Comparison of ENCODE assay signal across 8 mouse cellular contexts in genomic region chr11:53350291-53351223, GRCm38 (mm10). TPM values are rescaled to one million over a fixed set of nuclear protein-coding genes. Genes with fewer than 3 reads are reported as not detected.
DNase-seq lines count a peak whose midpoint lies in the region; ATAC-seq and TF ChIP-seq lines count a peak whose summit lies in the region.

Aff4 (plus strand) TSS chr11:53350833.

- TF ChIP-seq CTCF in bone marrow macrophage, adult 2 months (IDR thresholded peaks at IDR 0.05; ENCODE audit: low read depth, low read length), result no peak
- TF ChIP-seq CTCF in midbrain, postnatal 0 days (IDR thresholded peaks at IDR 0.05), result no peak

- H3K27ac ChIP-seq in bone marrow macrophage, adult 2 months (ENCODE audit: insufficient read depth, low read depth, low read length), result peak within 1 kb of the TSS; percentile 86
- peak within 1 kb of the TSS; percentile 99 for H3K27ac ChIP-seq in embryonic facial prominence, embryonic 15.5 days (replicated peaks)
- H3K27ac ChIP-seq in kidney, embryonic 14.5 days (ENCODE audit: low read depth, low read length), result peak within 1 kb of the TSS; percentile 96
- peak within 1 kb of the TSS; percentile 99 for H3K27ac ChIP-seq in limb, embryonic 15.5 days
- H3K27ac ChIP-seq in midbrain, postnatal 0 days (ENCODE audit: low read depth, low read length), result peak within 1 kb of the TSS; percentile 99

- H3K4me3 ChIP-seq in bone marrow macrophage, adult 2 months (ENCODE audit: insufficient read depth, low read length), result peak within 1 kb of the TSS; percentile 96
- peak within 1 kb of the TSS; percentile 93 for H3K4me3 ChIP-seq in embryonic facial prominence, embryonic 15.5 days (replicated peaks)
- H3K4me3 ChIP-seq in kidney, embryonic 14.5 days (ENCODE audit: low read length), result peak within 1 kb of the TSS; percentile 95
- H3K4me3 ChIP-seq in limb, embryonic 15.5 days, result peak within 1 kb of the TSS; percentile 95
- peak within 1 kb of the TSS; percentile 96 for H3K4me3 ChIP-seq in midbrain, postnatal 0 days (ENCODE audit: low read depth, low read length)

- peak; percentile 95 for ATAC-seq in embryonic facial prominence, embryonic 15.5 days (ENCODE audit: insufficient number of reproducible peaks, low FRiP score, low TSS enrichment, low read depth)
- peak; percentile 95 for ATAC-seq in kidney, embryonic 14.5 days (ENCODE audit: low FRiP score, low TSS enrichment)
- ATAC-seq in limb, embryonic 15.5 days (ENCODE audit: insufficient number of reproducible peaks, low FRiP score, low TSS enrichment, low read depth), result peak; percentile 96
- peak; percentile 93 for ATAC-seq in midbrain, postnatal 0 days (ENCODE audit: low FRiP score)

- no peak for TF ChIP-seq POLR2A in bone marrow macrophage, adult 2 months (IDR thresholded peaks at IDR 0.05; ENCODE audit: borderline replicate concordance, low read depth, low read length)

- no peaks in the 10 kb centered on the region for H3K27me3 ChIP-seq in embryonic facial prominence, embryonic 15.5 days
- H3K27me3 ChIP-seq in kidney, embryonic 14.5 days (ENCODE audit: control insufficient read depth, insufficient read depth, low read length), result no peaks in the 10 kb centered on the region
- no peaks in the 10 kb centered on the region for H3K27me3 ChIP-seq in limb, embryonic 15.5 days
- no peaks in the 10 kb centered on the region for H3K27me3 ChIP-seq in midbrain, postnatal 0 days (ENCODE audit: insufficient read depth, low read length)

- H3K36me3 ChIP-seq in embryonic facial prominence, embryonic 15.5 days, result peaks cover 3% of the 10 kb centered on the region; the same call in 1 of the 2 replicates
- no peaks in the 10 kb centered on the region for H3K36me3 ChIP-seq in kidney, embryonic 14.5 days (ENCODE audit: control insufficient read depth, insufficient read depth, low read length)
- H3K36me3 ChIP-seq in limb, embryonic 15.5 days, result no peaks in the 10 kb centered on the region
- H3K36me3 ChIP-seq in midbrain, postnatal 0 days (ENCODE audit: insufficient read depth, low read length), result no peaks in the 10 kb centered on the region

- peaks cover 12% of the 10 kb centered on the region for H3K4me1 ChIP-seq in bone marrow macrophage, adult 2 months (ENCODE audit: control insufficient read depth, insufficient read depth, low read length)
- H3K4me1 ChIP-seq in embryonic facial prominence, embryonic 15.5 days, result no peaks in the 10 kb centered on the region
- peaks cover 6% of the 10 kb centered on the region for H3K4me1 ChIP-seq in kidney, embryonic 14.5 days (ENCODE audit: control insufficient read depth, insufficient read depth, low read length)
- H3K4me1 ChIP-seq in limb, embryonic 15.5 days, result 0 out of 2 replicates have a peak, but pooled peaks cover 3% of the 10 kb centered on the region
- H3K4me1 ChIP-seq in midbrain, postnatal 0 days (ENCODE audit: insufficient read depth, low read length), result no peaks in the 10 kb centered on the region

- peak within 1 kb of the TSS; percentile 96 for H3K9ac ChIP-seq in embryonic facial prominence, embryonic 15.5 days
- peak within 1 kb of the TSS; percentile 95 for H3K9ac ChIP-seq in kidney, embryonic 14.5 days (ENCODE audit: low read depth, low read length)
- peak within 1 kb of the TSS; percentile 96 for H3K9ac ChIP-seq in limb, embryonic 15.5 days
- H3K9ac ChIP-seq in midbrain, postnatal 0 days (replicated peaks; ENCODE audit: low read length, poor library complexity, severe bottlenecking), result peak within 1 kb of the TSS; percentile 97

- no peaks in the 10 kb centered on the region for H3K9me3 ChIP-seq in embryonic facial prominence, embryonic 15.5 days (replicated peaks)
- no peaks in the 10 kb centered on the region for H3K9me3 ChIP-seq in kidney, embryonic 14.5 days (ENCODE audit: control insufficient read depth, low read length)
- H3K9me3 ChIP-seq in limb, embryonic 15.5 days, result no peaks in the 10 kb centered on the region
- H3K9me3 ChIP-seq in midbrain, postnatal 0 days (ENCODE audit: low read length), result no peaks in the 10 kb centered on the region

- peak; percentile 94 for DNase-seq in A20 (ENCODE audit: low read depth, low spot score)
- peak; percentile 90 to 93 for DNase-seq in heart, adult 9 months (ENCODE audit: low spot score in 2 of 2)
- peak; percentile 96 for DNase-seq in midbrain, postnatal 0 days (ENCODE audit: low spot score)
- DNase-seq in spleen, postnatal 10 days (ENCODE audit: low spot score in 2 of 2), result peak; percentile 89 to 91

- WGBS in embryonic facial prominence, embryonic 15.5 days, result under 1% methylated on average over 116 of the region's 127 CpGs
- under 1% methylated on average over 118 of the region's 127 CpGs for WGBS in kidney, embryonic 14.5 days
- WGBS in limb, embryonic 15.5 days, result under 1% methylated on average over 120 of the region's 127 CpGs
- under 1% methylated on average over 91 of the region's 127 CpGs for WGBS in midbrain, postnatal 0 days

- peak within 1 kb of the TSS; percentile 71 for H3K4me2 ChIP-seq in embryonic facial prominence, embryonic 15.5 days (replicated peaks)
- peak within 1 kb of the TSS; percentile 93 for H3K4me2 ChIP-seq in kidney, embryonic 14.5 days (replicated peaks; ENCODE audit: low read depth, low read length)
- H3K4me2 ChIP-seq in limb, embryonic 15.5 days, result peak within 1 kb of the TSS; percentile 69
- peak within 1 kb of the TSS; percentile 78 for H3K4me2 ChIP-seq in midbrain, postnatal 0 days (ENCODE audit: low read depth, low read length, poor library complexity, severe bottlenecking)

RNA-seq across cellular contexts. Expression of gene Aff4, which starts in this region (rescaled TPM):
- 54.6 and 68.8 TPM in 2 replicates for polyA plus RNA-seq in bone marrow macrophage, adult 2 months (2012; ENCODE audit: insufficient read depth, insufficient read length, missing spikeins)
- 43.1 and 50.3 TPM in 2 replicates for polyA plus RNA-seq in embryonic facial prominence, embryonic 15.5 days (2015; fragmentation: Nextera tagmentation; extraction: Ambion mirVana)
- 46.1 and 80.4 TPM in 2 replicates for polyA plus RNA-seq in kidney, embryonic 14.5 days (2014; fragmentation: Nextera tagmentation; extraction: Ambion mirVana)
- 38.5 and 50.7 TPM in 2 replicates for polyA plus RNA-seq in limb, embryonic 15.5 days (2015; fragmentation: Nextera tagmentation; extraction: Ambion mirVana)
- 103 and 126 TPM in 2 replicates for total RNA-seq in midbrain, postnatal 0 days (2014; rRNA removed)
- polyA plus RNA-seq in midbrain, postnatal 0 days (2015; fragmentation: Nextera tagmentation; extraction: Ambion mirVana), result 64.6 and 90.2 TPM in 2 replicates

Comparison
In these comparisons a context has a peak if more than half of its experiments do, and no peak if none do; other contexts are left out.
1. Peak in every context shown above with its lines: DNase-seq, ATAC-seq, H3K4me3 ChIP-seq and H3K27ac ChIP-seq.